Mouse (Mus musculus): ENCODE data around the gene Rita1. TPM values are rescaled to one million over a fixed set of nuclear protein-coding genes. Genes with fewer than 3 reads are reported as not detected.

The Rita1 gene
- polyA plus RNA-seq, 1 experiment from 2014 or later: 8.3 TPM

DNA sequence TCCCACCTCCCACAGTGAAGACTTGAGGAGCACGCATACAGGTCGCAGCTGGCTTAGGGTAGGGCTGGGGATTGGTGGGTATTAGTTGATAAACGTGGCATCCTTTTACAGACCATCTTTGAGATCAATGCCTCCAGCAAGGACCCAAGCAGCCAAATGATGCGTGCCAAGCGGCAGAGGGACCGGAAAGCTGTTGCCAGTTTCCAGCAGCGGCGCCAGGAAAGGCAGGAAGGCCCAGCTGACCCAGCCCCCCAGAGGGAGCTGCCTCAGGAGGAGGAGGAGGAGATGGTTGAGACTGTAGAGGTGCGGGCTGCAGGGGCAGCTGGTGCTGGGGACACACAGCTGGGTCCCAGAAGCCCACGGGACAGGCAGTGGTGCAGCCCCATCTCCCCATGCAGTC lies 12.0 kb upstream of the Rita1 start:
- DNase-seq (ENCODE audit: low spot score) (no peak), ATAC-seq (replicated peaks; ENCODE audit: insufficient number of reproducible peaks, low FRiP score, low TSS enrichment, low read depth) (no peak)
- no peak overlapping the region for H3K9ac ChIP-seq (replicated peaks; ENCODE audit: low read length)
- no peak overlapping the region for H3K4me2 ChIP-seq (ENCODE audit: low read depth, low read length)
- no peaks in the 10 kb centered on the region for H3K27me3 ChIP-seq (ENCODE audit: control insufficient read depth, insufficient read depth, low read length)
- H3K27ac ChIP-seq (replicated peaks; ENCODE audit: low read depth, low read length): no peak overlapping the region
- peaks cover 11% of the 10 kb centered on the region for H3K36me3 ChIP-seq (replicated peaks; ENCODE audit: control insufficient read depth, insufficient read depth, low read depth, low read length)
- no peak overlapping the region for H3K4me3 ChIP-seq (ENCODE audit: low read depth, low read length)
- 95% methylated on average over 10 of the region's 10 CpGs for WGBS
- no peaks in the 10 kb centered on the region for H3K4me1 ChIP-seq (ENCODE audit: control insufficient read depth, insufficient read depth, low read length)
- no peaks in the 10 kb centered on the region for H3K9me3 ChIP-seq (replicated peaks; ENCODE audit: control insufficient read depth, low read length)

DNA sequence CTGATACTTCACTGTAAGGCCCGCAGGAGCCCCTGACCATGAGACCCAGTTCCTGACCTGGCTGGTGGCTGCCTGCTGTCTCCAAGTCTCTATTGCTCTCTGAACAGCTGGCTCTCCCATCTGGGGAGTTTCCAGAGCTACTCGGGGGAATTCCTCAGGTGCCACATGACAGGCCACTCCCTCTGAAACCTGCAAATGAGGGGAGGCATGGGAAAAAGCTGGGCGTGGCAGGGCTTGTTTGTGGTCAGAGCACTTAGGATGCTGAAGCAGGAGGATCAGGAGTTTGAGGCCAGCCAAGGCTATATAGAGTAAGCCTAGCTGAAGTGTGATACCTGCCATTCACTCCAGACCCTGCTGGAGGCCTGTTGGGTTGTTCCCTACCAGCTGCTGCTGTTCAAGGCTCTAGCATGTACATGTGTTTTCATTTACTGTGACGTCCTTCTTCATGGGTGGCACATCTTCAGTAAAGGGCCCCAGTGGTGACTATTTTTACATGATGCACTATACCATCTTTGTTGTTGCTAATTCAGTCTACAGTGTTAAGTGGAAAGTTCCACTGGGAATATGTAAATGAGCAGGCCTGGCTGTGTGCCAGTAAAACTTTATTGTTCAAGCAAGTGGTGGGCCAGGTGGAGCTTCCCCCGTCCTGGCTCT lies 9.9 kb upstream of the Rita1 start:
- Histone ChIP-seq H3K4me1 (ENCODE audit: control insufficient read depth, insufficient read depth, low read length) (no peaks in the 10 kb centered on the region), H3K9me3 (replicated peaks; ENCODE audit: control insufficient read depth, low read length) (no peaks in the 10 kb centered on the region), H3K27ac (replicated peaks; ENCODE audit: low read depth, low read length) (no peak overlapping the region), H3K9ac (replicated peaks; ENCODE audit: low read length) (no peak overlapping the region), H3K4me2 (ENCODE audit: low read depth, low read length) (no peak overlapping the region), H3K27me3 (ENCODE audit: control insufficient read depth, insufficient read depth, low read length) (no peaks in the 10 kb centered on the region), H3K4me3 (ENCODE audit: low read depth, low read length) (no peak overlapping the region), H3K36me3 (replicated peaks; ENCODE audit: control insufficient read depth, insufficient read depth, low read depth, low read length) (peaks cover 16% of the 10 kb centered on the region)
- ATAC-seq (replicated peaks; ENCODE audit: insufficient number of reproducible peaks, low FRiP score, low TSS enrichment, low read depth) (no peak), DNase-seq (ENCODE audit: low spot score) (no peak)
- WGBS: 76% methylated on average over 5 of the region's 5 CpGs

- H3K9me3 ChIP-seq (replicated peaks; ENCODE audit: control insufficient read depth, low read length): no peaks in the 10 kb centered on the region
- no peak overlapping the region for H3K4me3 ChIP-seq (ENCODE audit: low read depth, low read length)
- no peak for DNase-seq (ENCODE audit: low spot score)
- H3K9ac ChIP-seq (replicated peaks; ENCODE audit: low read length): no peak overlapping the region
- no peak for ATAC-seq (replicated peaks; ENCODE audit: insufficient number of reproducible peaks, low FRiP score, low TSS enrichment, low read depth)
- WGBS: 90% methylated on average over 10 of the region's 10 CpGs
- peaks cover 16% of the 10 kb centered on the region for H3K36me3 ChIP-seq (replicated peaks; ENCODE audit: control insufficient read depth, insufficient read depth, low read depth, low read length)
- H3K4me1 ChIP-seq (ENCODE audit: control insufficient read depth, insufficient read depth, low read length): no peaks in the 10 kb centered on the region
- H3K27me3 ChIP-seq (ENCODE audit: control insufficient read depth, insufficient read depth, low read length): no peaks in the 10 kb centered on the region
- no peak overlapping the region for H3K27ac ChIP-seq (replicated peaks; ENCODE audit: low read depth, low read length)
- H3K4me2 ChIP-seq (ENCODE audit: low read depth, low read length): no peak overlapping the region
Measured at GRCm38 (mm10) chr5:120621846-120622197, 9.4 kb upstream of the Rita1 start.

- ATAC-seq (replicated peaks; ENCODE audit: insufficient number of reproducible peaks, low FRiP score, low TSS enrichment, low read depth) (no peak), DNase-seq (ENCODE audit: low spot score) (no peak)
- Histone ChIP-seq H3K4me3 (ENCODE audit: low read depth, low read length) (no peak overlapping the region), H3K4me1 (ENCODE audit: control insufficient read depth, insufficient read depth, low read length) (no peaks in the 10 kb centered on the region), H3K27ac (replicated peaks; ENCODE audit: low read depth, low read length) (no peak overlapping the region), H3K36me3 (replicated peaks; ENCODE audit: control insufficient read depth, insufficient read depth, low read depth, low read length) (peaks cover 16% of the 10 kb centered on the region), H3K9ac (replicated peaks; ENCODE audit: low read length) (no peak overlapping the region), H3K27me3 (ENCODE audit: control insufficient read depth, insufficient read depth, low read length) (no peaks in the 10 kb centered on the region), H3K4me2 (ENCODE audit: low read depth, low read length) (no peak overlapping the region), H3K9me3 (replicated peaks; ENCODE audit: control insufficient read depth, low read length) (no peaks in the 10 kb centered on the region)
- 95% methylated on average over 23 of the region's 23 CpGs for WGBS
Measured at GRCm38 (mm10) chr5:120621078-120621765, 8.8 kb upstream of the Rita1 start.

- Histone ChIP-seq H3K4me2 (ENCODE audit: low read depth, low read length) (no peak overlapping the region), H3K9me3 (replicated peaks; ENCODE audit: control insufficient read depth, low read length) (no peaks in the 10 kb centered on the region), H3K4me3 (ENCODE audit: low read depth, low read length) (no peak overlapping the region), H3K27me3 (ENCODE audit: control insufficient read depth, insufficient read depth, low read length) (no peaks in the 10 kb centered on the region), H3K27ac (replicated peaks; ENCODE audit: low read depth, low read length) (no peak overlapping the region), H3K4me1 (ENCODE audit: control insufficient read depth, insufficient read depth, low read length) (no peaks in the 10 kb centered on the region), H3K9ac (replicated peaks; ENCODE audit: low read length) (no peak overlapping the region), H3K36me3 (replicated peaks; ENCODE audit: control insufficient read depth, insufficient read depth, low read depth, low read length) (peaks cover 16% of the 10 kb centered on the region)
- WGBS: 67% methylated on average over 18 of the region's 18 CpGs
- DNase-seq (ENCODE audit: low spot score) (peak; percentile 83), ATAC-seq (replicated peaks; ENCODE audit: insufficient number of reproducible peaks, low FRiP score, low TSS enrichment, low read depth) (no peak)
Measured at GRCm38 (mm10) chr5:120620375-120621077, 8.1 kb upstream of the Rita1 start.

DNA sequence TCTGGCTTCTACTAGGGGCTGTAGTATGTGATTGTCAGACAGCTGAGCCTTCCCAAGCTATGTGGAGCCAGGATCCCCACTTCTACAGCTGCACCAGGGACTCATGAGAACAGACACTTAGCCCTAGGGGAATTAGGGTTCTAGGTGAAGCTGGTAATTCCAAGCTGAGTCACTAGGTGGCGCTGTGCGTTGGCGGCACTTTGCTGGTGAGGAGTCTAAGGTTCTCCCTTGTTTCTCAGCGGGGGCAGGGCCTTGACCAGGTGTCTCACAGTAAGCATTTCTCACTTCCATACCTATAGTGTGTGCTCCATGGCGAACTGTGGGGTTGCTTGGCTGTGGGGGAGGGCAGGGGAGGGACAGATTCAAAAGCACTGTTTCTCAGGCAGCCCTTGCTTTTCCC lies 6.8 kb upstream of the Rita1 start:
- DNase-seq (ENCODE audit: low spot score) (peak; percentile 75), ATAC-seq (replicated peaks; ENCODE audit: insufficient number of reproducible peaks, low FRiP score, low TSS enrichment, low read depth) (no peak)
- H3K27ac ChIP-seq (replicated peaks; ENCODE audit: low read depth, low read length): no peak overlapping the region
- no peak overlapping the region for H3K4me3 ChIP-seq (ENCODE audit: low read depth, low read length)
- H3K9me3 ChIP-seq (replicated peaks; ENCODE audit: control insufficient read depth, low read length): no peaks in the 10 kb centered on the region
- no peaks in the 10 kb centered on the region for H3K27me3 ChIP-seq (ENCODE audit: control insufficient read depth, insufficient read depth, low read length)
- H3K4me2 ChIP-seq (ENCODE audit: low read depth, low read length): no peak overlapping the region
- H3K9ac ChIP-seq (replicated peaks; ENCODE audit: low read length): no peak overlapping the region
- no peaks in the 10 kb centered on the region for H3K4me1 ChIP-seq (ENCODE audit: control insufficient read depth, insufficient read depth, low read length)
- H3K36me3 ChIP-seq (replicated peaks; ENCODE audit: control insufficient read depth, insufficient read depth, low read depth, low read length): peaks cover 15% of the 10 kb centered on the region
- 26% methylated on average over 5 of the region's 5 CpGs for WGBS

DNA sequence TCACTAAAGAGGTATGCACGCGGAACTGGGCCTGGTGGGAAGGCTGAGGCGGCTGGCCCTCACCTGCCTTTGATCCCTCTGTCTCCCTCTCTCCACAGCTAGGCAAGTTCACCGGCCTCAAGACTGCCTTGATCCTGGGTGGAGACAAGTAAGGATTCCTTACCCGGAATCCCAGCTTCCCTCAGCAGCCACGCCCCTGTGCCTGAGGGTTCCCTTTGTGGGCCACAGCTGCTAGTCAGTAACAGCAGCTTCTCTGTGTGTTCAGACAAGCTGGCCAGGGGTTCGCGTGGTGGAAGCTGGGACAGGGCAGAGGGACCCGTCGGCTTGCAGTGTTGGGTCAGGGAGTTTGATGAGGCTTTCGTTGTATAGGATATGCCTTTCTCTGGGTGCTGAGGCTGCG lies 6.4 kb upstream of the Rita1 start:
- Histone ChIP-seq H3K9ac (replicated peaks; ENCODE audit: low read length) (no peak overlapping the region), H3K27me3 (ENCODE audit: control insufficient read depth, insufficient read depth, low read length) (no peaks in the 10 kb centered on the region), H3K36me3 (replicated peaks; ENCODE audit: control insufficient read depth, insufficient read depth, low read depth, low read length) (peaks cover 12% of the 10 kb centered on the region), H3K4me2 (ENCODE audit: low read depth, low read length) (no peak overlapping the region), H3K4me3 (ENCODE audit: low read depth, low read length) (no peak overlapping the region), H3K9me3 (replicated peaks; ENCODE audit: control insufficient read depth, low read length) (no peaks in the 10 kb centered on the region), H3K4me1 (ENCODE audit: control insufficient read depth, insufficient read depth, low read length) (no peaks in the 10 kb centered on the region), H3K27ac (replicated peaks; ENCODE audit: low read depth, low read length) (no peak overlapping the region)
- 81% methylated on average over 12 of the region's 12 CpGs for WGBS
- DNase-seq (ENCODE audit: low spot score) (no peak), ATAC-seq (replicated peaks; ENCODE audit: insufficient number of reproducible peaks, low FRiP score, low TSS enrichment, low read depth) (no peak)

- H3K27ac ChIP-seq (replicated peaks; ENCODE audit: low read depth, low read length): no peak overlapping the region
- no peak overlapping the region for H3K9ac ChIP-seq (replicated peaks; ENCODE audit: low read length)
- ATAC-seq (replicated peaks; ENCODE audit: insufficient number of reproducible peaks, low FRiP score, low TSS enrichment, low read depth) (no peak), DNase-seq (ENCODE audit: low spot score) (peak; percentile 45)
- H3K27me3 ChIP-seq (ENCODE audit: control insufficient read depth, insufficient read depth, low read length): no peaks in the 10 kb centered on the region
- no peak overlapping the region for H3K4me2 ChIP-seq (ENCODE audit: low read depth, low read length)
- peaks cover 7% of the 10 kb centered on the region for H3K36me3 ChIP-seq (replicated peaks; ENCODE audit: control insufficient read depth, insufficient read depth, low read depth, low read length)
- no peaks in the 10 kb centered on the region for H3K9me3 ChIP-seq (replicated peaks; ENCODE audit: control insufficient read depth, low read length)
- 97% methylated on average over 4 of the region's 4 CpGs for WGBS
- peaks cover 3% of the 10 kb centered on the region for H3K4me1 ChIP-seq (ENCODE audit: control insufficient read depth, insufficient read depth, low read length)
- no peak overlapping the region for H3K4me3 ChIP-seq (ENCODE audit: low read depth, low read length)
Measured at GRCm38 (mm10) chr5:120615903-120616302, 3.5 kb upstream of the Rita1 start.
